Mouse (Mus musculus) stomach, postnatal 0 days (tissue): ENCODE data around the gene Apaf1.

Experiments
- CTCF ChIP-seq: IDR thresholded peaks from 2 replicates; pipeline ENCODE4 v1.5.1; 2016; ENCODE audit warnings: antibody characterized with exemption, low read depth, mild to moderate bottlenecking, moderate library complexity
- EP300 ChIP-seq: optimal IDR thresholded peaks from 2 replicates; pipeline ENCODE3; 2016; ENCODE audit warnings: antibody characterized with exemption

DNA sequence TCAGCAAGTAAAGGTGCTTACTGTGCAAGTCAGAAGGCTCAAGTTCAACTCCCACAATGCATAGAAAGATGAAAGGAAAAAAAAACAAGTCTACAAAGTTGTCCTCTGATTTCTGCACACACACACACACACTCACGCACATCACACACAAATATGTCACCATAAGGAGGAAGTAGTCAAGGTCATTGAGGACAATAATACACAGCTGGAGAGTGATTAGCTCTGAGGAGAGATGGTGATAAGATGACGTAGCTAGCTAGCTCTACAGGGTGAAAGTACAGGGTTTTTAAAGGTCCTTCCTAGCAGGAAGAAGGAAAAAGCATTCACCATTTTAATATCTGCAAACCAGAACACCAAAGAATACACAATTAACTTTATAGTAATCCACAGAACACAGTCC lies 44.8 kb upstream of the Apaf1 start:
- TF ChIP-seq CTCF (no peak), EP300 (no peak)
